Mouse (Mus musculus) WW6 (cell line): ENCODE measurements around the gene Chpt1.

Experiments used
- DNase-seq: peaks from one replicate; pipeline ENCODE4 v3.0.0-alpha.2; 2013; ENCODE audit warnings: low read depth, low spot score

Chpt1 gene

GRCm38 (mm10) chr10:88404220-88404619, 99.7 kb downstream of the Chpt1 start:
- no peak for DNase-seq

GRCm38 (mm10) chr10:88403021-88403420, 100.9 kb downstream of the Chpt1 start:
- DNase-seq = no peak
